Mouse (Mus musculus) embryo, embryonic 11.5 days (tissue): ENCODE data around the gene Fbxo11.
A peak's percentile ranks its signal among the peaks of the same experiment; 100 is the strongest.
"Not testable (repeated sequence)": the region's sequence is repeated elsewhere in the genome, so short reads cannot be mapped to it uniquely, and the experiment has no call there.

Experiments
- DNase-seq: peaks from one replicate; pipeline ENCODE4 v3.0.0-alpha.2; 2012; ENCODE audit warnings: low read depth, low spot score

Fbxo11 gene

DNA sequence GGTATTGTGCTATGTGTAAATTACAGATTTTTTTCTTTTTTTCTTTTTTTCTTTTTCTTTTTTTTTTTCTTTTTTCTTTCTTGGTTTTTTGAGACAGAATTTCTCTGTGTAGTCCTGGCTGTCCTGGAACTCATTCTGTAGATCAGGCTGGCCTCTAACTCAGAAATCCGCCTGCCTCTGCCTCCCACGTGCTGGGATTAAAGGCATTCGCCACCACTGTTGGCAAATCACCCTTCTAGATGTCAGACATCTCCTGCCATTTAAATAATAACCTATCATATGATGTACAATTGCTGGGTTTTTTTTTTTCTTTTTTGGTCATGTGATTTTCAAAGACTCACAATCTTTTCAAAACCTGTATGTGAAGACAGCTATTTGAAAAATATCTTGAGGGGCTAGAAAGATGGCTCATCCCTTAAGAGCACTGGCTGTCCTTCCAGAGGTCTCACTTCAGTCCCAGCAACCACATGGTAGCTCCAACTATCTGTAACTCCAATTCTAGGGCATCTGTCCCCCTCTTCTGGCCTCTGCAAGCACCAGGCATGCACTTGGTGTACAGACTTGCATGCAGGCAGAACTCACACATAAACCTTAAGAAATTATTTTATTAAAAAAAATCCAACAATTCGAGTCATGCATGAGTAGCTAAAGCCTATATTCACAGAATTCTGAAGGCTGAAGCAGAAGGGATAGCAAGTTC, 2.3 kb upstream of the Fbxo11 start:
- no peak for DNase-seq

DNA sequence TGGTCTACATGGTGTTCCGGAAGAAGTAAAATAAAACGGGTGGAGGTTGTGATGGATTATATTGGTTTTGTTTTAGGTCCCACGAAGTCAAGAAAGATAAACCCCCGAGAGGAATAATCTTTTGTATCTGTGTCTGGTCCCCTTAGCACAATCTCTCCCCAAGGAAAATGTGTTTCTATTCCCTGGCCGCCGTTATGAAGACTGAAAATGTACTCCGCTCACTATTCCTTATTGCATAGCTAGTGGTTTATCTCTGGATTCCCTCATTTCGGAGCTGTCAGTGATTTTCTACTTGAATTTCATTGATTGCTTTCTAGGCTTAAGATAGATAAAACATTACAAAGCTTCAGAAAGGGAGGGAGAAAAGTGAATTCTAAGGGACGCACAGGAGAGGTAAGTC, 1.7 kb upstream of the Fbxo11 start:
- no peak for DNase-seq

DNA sequence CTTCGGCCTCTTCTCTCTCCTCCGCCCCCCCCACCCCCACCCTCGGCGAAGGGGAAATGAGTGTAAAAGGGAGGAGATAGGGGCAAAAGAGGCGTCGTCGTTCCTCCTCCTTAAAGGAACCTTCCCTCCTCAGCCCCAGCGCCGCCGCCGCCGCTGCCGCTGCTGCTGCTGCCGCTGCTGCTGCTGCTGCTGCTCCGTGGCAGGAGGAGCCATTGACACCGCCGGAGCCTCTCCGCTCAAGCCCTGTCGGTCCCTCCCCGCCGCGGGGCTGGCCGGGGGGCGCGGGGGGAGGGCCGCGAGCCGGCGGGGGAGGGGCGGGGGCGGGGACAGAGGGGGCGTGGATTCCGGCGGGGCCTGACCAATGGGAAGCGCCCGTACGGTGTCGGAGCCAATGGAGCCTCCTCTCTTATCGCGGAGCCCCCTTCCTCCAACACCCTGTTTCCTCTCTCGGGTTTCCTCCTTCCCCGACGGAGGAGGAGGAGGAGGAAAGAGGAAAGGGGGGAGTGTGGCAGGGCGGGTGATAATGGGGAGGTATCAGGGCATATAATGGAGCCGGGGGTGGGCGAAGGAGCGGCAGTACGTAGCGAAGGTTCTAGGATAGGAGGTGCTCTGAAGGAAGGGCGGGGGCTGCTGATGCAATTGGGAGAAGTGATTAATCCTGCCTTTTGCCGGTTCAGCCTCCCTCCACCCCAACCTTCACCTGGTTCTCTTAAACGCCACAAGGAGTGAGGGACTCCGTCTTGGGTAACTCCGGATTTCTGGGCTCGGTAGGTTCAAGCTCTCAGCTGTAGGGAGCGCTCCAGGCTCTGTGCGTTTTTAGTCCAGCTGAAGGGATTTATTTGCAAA, 933 bp upstream of the Fbxo11 start:
- DNase-seq, result peak; percentile 85

DNA sequence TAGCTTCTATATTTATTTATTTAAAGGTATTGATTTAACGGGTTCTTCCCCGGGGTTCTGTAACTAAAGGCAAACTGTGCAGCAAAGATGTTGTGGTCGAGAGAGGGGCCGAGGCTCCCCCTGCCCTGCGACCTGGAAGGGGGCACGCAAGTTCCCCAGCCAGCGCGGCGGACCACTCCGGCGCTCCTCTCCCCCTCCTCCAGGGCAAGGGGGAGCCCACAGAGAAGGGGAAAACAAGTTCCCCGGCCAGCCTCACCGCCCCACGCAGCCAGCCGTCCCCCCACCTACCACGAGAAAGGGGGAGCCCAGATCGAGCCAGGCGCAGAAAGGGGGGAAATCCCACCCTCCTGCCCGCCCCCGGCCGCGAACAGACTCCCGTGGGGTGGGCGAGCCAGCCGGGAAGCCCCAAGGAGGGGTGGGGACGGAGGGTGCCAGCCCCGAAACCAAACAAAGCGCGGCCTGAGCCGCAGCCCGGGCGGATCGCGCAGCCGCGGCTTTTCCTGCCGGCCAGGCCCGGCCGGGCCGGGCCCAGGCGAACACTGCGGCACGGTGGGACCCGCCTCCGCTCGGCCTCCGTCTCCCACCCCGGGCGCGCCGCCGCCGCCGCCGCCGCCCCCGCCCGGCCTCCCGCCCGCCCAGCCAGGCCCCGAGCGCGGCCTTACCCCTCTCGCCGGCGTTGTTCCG, 602 bp downstream of the Fbxo11 start:
- peak; percentile 31 for DNase-seq

DNA sequence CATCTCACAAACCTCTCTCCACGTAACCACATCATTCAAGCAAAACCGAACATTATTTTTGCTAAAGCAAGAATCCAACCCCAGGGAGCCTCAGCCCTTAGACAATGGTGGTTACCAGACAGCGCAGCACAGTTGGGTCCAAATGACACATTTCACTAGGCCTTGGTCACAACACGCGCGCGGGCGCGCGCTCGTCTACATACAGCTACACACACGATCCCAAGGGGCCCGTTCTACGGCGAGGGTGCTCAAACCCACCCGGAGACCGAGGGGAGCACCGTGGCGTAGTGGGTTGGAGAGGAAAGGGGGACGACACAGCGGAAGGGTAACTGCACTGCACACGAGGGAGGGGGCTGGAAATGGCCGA, 1.1 kb downstream of the Fbxo11 start:
- DNase-seq, result peak; percentile 40

DNA sequence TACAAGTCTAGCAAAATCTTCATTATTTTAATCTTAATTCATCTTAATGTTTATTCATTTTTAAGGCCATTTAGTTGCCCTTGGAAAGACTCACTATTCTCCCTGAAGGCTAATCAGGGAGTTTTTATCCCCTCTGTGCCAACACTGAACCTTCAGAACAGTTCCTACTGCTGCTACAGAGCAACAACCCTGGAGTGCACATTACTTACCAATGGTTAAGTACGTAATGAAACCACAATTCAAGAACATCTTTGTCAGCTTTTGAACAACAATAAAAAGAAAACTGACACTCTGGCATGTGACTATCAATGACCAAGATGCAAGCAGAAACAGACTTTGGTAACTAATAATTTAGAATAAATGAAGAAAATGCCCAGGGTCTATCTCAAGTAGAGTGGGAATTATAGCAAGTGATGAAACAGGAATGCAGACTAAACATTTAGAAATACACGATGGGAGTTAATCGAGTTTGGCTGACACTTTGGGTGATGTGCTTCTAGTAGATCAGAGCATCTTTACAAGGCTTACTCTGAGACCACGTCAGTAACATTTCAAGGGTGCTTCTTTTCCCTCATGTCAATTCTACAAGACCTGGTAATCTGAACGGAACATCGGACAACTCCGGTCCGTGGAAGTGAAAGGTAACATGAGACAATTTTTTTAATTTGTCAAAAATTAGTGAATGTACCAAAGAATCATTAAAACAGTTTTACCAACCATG, 2.1 kb downstream of the Fbxo11 start:
- no peak for DNase-seq

DNA sequence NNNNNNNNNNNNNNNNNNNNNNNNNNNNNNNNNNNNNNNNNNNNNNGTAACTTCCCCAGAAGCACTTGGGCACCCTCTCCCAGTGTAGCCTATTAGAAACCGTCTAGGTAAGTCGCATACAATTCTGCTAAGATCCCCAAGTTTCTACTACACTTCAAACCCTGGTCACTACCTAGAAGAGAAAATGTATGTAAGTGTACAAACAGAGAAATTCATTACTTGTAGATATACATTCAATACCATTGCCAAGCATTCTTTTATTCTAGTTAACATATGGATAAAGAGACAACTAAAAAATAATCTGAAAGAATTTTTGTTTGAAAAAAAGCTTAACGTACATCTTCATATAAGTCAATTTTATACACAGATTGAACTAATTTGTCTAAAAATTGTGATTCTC, 3.1 kb downstream of the Fbxo11 start:
- no peak for DNase-seq

DNA sequence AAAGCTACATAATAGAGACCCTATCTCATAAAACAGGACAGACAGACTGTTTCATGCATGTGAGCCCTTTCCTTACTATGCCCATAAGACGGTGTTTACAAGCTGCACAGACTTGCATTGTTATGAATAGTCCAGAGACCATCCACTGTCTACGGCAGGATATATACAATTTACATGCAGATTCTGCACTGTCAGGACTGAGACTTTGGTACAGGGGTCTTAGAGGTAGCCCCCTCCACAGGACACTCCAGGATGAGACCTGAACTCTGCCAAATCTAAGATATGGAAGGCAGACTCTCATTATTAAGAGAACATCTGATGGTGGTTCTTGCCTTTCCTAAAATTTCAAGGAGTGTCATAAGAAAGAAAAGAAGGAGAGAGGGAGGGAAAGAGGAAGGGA, 6.8 kb downstream of the Fbxo11 start:
- DNase-seq, result no peak

DNA sequence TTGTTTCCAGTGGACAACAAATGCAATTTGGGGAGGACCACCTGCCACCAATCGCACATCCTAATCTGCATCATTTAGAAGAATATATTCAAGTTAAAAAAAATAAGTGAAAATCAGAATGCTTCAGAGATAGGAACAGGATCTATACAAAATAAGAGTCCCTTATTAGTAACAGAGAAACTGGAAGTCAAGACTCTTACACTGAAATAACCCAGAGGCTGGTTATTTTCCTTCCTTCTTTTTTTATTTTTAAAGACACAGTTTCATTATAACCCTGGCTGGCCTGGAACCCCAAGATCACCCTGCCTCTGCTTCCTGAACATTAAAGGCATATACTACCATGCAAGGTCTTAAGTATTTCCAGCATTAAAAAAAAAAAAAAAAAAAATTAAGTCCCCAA, 7.2 kb downstream of the Fbxo11 start:
- DNase-seq, result no peak

DNA sequence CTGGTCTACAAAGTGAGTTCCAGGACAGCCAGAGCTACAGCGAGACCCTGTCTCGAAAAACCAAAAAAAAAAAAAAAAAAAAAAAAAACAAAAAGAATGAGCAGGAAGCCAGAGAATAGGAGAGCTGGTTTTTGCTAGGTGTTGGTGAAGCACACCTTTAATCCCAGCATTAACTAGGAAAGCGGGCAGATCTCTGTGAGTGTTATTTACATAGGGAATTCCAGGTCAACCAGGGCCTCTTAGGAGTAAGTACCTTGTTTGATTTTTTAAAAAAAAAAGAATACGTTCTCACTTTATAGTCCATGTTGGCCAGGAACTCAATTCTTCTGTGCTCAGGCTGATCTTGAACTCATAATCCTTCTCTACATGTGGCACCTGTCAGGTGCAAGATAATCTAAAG, 13.4 kb downstream of the Fbxo11 start:
- no peak for DNase-seq

DNA sequence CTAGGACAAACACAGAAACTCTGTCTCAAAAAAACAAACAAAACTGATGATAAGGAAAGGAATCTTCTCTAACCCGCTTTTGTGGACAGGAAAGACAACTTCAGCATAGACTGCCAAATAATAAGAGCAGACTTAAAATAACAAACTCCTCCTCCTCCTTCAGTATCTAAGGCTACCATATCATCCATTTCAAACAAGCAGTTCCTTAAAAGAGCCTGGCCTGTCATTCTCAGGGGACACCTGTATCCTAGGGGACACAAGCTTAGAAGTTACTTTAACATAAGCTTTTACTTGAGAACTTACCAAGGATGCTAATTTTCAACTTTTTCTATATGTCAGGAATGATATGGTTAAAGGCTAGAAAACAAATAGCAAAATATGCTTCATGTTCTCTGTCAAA, 14.2 kb downstream of the Fbxo11 start:
- DNase-seq, result no peak

DNA sequence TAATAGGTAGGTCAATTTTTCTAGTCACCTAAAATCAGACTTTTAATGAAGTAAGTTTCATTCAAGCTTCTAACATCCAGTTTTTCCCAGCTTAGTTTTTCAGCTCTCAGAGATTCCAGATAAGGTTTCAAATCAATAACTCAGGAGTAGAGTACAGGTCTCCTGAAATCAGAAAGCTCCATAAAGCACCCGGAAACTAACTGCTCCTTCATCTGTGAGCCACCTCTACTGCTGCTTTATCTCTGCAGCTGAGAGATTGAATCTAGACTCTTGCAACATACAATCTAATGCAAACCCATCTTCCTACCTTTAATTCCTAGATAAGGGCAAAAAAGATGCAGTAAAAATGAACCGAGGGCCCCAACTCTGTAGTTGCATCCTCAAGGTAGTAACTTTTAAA, 14.8 kb downstream of the Fbxo11 start:
- no peak for DNase-seq

DNA sequence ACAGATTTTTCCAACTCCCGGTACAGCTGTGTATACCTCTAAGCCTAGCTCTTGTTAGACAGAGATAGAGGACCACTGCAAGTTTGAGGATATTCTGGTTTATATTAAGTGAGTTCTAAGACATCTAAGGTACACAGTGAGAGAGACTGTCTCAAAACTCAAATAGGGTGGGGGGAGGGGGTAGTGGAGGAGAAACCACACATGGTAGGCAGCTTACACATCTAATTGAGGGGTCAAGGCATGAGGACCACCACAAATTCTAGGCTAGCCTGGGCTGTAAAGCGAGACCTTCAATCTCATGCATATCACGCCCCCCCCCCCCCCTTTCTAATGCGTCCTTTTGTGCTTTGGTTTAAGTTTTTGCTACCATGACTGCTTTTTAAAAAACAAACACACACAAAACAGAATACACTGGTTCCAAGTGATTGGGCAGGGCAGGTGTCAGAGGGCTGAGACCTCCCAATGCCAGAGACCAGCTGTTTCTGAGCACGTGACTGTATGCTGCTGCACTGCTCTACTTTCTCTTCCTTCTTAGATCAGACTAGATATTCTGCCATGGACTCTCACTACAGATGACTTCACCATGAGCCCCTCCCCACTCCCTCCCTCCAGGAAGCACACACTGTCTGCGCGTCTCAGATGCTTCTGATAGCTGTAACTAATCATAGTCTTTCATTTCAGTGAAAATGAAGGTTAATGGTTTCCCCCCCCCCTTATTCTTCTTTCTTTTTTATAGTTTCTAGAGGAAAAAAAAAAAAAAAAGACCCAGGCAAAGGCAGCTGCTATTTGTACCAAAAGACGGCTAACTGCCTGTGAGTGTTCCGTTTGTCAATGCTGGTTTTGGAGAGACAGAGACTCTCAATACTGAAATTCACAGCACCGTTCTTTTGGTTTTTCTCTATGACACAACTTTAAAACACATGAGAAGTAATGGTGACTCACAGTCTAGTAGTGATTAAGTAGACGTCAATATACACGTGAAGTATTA, 22.7 kb downstream of the Fbxo11 start:
- no peak for DNase-seq

DNA sequence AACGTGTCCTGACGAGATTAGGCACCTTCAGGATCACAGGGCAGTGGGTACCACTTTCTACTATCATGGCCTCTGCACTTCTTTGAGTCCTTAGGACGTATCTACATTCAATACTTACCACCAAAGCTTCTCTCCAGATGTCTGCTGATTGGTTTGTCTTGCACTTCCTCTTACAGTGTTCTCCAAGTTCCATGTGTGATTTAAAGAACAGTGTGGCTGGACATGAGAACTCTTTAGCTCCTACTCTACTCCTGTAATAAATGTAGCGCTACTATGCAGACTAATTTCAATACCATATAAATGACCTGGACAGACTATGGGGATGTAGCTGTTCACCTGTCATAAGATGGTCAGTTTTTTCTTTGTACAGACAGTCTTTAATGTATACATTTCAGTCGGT, 24.3 kb downstream of the Fbxo11 start:
- no peak for DNase-seq

DNA sequence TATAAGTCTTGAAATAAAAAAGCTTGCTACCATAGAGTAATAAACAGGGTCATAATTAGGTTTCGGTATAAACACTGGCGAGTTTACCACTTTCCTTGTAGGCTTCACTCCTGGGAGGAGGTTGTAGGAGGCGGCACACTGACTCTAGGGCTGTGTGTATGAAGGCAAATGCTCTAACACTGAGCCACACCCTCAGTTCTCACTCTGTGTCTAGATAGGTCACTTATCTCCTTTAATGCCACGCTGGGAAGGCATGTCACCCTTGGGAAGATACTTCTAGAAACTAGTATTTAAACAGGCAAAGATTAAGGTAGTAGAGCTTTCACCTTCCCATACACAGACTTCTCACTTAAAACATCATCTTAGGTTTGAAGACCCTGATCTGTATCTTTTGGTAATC, 30.7 kb downstream of the Fbxo11 start:
- DNase-seq, result no peak

DNA sequence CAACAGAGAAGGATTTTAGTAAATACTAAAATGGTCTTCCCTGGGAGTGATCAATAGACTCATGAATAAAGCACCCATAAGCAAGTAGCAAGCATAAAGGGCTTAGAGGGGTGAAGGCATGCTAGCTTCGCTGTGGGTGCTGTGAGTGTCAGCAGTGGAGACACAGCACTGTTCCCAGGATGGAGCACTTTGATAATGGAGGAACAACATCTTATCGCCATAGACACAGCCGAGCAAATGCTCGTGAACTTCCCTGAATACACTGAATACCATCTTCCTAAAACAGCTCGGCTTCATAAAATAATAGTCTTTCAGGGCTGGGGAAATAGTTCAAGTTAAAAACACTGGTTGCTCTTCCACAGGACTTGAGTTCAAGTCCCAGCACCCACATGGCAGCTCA, 33.3 kb downstream of the Fbxo11 start:
- no peak for DNase-seq

DNA sequence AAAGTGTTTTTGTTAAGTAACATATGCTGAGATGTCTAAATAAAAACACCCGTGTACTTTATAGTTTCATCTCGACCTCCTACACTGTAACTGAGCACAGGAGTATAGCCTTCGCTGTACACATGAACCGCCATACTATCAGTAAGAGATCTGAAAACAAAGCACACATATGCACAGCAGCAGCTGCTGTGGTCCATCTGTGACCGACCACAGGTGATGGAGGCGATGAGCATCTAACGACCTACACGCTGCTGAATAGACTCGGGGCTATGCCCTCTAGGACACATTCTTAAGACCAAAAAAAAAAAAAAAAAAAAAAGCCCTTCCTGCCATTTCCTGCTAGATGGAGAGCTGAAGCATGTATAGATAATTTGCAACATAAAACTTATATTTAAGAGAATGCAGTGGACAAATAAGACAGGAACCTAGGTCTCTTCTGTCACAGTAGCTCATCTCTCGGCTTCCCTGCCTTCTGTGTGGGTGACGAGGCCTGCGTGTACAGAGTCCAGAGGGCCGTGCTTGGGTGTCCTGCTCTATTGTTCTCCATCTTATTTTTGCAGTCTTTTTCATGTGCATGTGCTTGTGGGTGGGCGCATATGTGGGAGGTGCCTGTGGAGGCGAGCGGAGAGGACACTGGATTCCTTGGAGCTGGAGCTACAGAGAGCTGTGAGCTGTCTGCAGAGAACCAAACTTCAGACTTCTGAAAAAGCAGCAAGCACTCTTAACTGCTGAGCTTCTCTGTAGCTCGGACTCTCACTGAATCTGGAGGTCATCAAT, 35.7 kb downstream of the Fbxo11 start:
- DNase-seq, result no peak

DNA sequence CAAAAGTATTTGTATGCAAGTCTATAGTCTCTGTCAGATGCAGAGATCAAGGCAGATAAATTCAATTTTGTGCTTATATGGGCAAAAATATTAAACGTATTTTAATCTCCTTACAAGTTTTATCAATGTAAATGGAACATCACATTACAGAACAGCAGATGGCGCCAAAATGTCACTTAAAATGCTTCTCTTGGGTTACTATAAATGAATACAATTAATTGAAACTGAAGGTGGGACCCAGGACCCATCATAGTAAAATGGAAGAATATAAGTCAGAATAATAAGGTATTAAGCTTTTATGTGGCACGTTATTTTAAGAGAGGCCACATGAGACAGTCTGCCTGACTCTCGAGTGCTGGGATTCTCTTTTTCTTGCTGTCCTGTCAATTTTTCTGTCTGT, 39.9 kb downstream of the Fbxo11 start:
- DNase-seq, result peak; percentile 26

DNA sequence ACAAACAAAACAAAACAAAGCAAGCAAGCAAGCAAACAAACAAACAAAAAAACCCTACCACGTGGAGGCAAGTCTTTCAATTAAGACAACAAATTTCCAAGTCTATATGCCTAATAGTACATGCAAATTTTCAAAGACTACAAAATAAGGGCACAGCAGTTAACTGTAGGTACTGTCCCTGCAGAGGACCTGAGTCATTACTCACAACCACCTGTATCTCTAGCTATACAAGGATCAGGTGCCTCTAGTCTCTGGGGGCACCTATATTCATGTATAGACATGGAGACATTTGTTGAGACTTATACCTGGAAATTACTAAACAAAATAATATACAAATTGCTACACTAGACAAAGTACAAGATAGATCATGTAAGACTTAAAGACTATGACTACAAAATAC, 41.2 kb downstream of the Fbxo11 start:
- no peak for DNase-seq

DNA sequence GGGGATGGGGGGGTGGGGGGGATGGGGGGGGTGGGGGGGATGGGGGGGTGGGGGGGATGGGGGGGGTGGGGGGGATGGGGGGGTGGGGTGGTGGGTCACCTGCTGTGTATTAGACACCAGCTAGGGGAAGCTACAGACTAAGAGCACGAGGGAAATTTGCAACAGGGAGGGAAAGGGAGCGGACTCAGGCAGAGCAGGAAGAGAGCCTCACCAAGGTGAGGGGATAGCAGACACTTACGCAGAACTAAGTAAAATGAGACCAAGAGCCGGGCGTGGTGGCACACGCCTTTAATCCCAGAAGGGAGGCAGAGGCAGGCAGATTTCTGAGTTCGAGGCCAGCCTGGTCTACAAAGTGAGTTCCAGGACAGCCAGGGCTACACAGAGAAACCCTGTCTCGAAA, 49.1 kb downstream of the Fbxo11 start:
- DNase-seq, result not testable (repeated sequence)
